Mouse (Mus musculus) stomach, postnatal 0 days (tissue): ENCODE measurements at regions not wholly inside any gene's neighbourhood (a gene's known extent, or its start where the extent isn't known, plus 50 kb on each side); places are given as distances from the start of the nearest gene placed in this dataset.

Experiments used
- CTCF ChIP-seq: IDR thresholded peaks from 2 replicates; pipeline ENCODE4 v1.5.1; 2016; ENCODE audit warnings: antibody characterized with exemption, low read depth, mild to moderate bottlenecking, moderate library complexity
- EP300 ChIP-seq: optimal IDR thresholded peaks from 2 replicates; pipeline ENCODE3; 2016; ENCODE audit warnings: antibody characterized with exemption

- no peak for TF ChIP-seq CTCF
- no peak for TF ChIP-seq EP300
These were observed 154.8 kb upstream of the Pitx2 start for GRCm38 (mm10) chr3:129044834-129045233.
